Mouse (Mus musculus) MN1 (cell line): ENCODE results near the gene Cd300lf.

Source experiments
- DNase-seq: peaks from one replicate; pipeline ENCODE4 v3.0.0-alpha.2; 2016; ENCODE audit warnings: low spot score

Gene Cd300lf

DNA sequence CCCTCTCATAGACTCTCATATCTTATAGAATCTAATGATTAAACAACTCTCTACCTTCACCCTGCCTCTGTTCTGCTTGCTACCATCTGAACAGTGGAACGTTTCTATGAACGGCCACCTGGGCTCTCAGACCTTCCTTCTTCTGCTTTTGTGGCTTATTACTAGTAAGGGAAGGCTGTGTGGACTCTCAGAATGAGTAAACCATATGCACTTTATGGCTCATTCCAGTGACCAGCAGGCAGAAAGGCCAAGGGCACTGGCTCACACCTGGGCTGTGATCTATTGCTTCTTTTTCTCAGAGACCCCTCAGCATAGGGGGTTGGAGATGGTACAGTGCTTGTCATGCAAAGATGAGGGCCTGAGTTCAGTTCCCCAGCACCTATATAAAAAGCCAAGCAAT, 27.2 kb downstream of the Cd300lf start:
- no peak for DNase-seq

DNA sequence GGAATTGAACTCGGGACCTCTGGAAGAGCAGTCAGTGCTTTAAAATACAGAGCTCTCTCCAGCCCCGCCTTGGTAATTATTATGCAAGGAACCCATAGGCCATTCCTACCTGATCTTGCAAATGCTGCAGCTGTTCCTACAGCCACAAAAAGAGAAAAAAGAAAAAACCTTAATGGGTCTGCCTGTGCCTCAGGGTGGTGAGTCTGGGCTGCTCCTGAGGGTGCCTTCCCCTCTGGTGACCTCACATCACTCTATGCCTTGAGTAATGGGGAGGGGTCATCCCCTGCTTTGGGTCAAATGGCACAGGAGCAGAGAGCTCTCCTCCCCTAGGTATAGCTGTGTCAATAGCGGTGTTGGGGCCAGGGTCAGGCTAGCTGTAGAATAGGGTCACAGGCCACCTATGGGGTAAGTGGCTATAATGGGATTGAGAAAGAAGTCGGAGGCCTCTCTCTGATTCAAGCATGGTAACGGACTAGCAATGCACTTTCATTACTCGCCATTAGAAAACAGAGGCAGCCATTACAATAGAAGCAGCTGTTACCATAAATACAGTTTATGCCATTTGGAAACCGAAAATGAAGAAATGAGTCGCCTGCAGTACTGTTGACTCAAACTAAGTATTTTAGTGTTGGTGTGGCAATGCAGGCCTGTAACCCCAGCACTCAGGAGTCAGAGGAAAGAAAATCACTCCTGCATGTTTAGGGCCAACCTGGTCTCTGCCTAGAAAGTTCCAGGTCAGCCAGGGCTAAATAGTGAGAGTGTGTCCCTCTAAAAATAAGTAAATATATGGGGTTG, 28.8 kb downstream of the Cd300lf start:
- no peak for DNase-seq

DNA sequence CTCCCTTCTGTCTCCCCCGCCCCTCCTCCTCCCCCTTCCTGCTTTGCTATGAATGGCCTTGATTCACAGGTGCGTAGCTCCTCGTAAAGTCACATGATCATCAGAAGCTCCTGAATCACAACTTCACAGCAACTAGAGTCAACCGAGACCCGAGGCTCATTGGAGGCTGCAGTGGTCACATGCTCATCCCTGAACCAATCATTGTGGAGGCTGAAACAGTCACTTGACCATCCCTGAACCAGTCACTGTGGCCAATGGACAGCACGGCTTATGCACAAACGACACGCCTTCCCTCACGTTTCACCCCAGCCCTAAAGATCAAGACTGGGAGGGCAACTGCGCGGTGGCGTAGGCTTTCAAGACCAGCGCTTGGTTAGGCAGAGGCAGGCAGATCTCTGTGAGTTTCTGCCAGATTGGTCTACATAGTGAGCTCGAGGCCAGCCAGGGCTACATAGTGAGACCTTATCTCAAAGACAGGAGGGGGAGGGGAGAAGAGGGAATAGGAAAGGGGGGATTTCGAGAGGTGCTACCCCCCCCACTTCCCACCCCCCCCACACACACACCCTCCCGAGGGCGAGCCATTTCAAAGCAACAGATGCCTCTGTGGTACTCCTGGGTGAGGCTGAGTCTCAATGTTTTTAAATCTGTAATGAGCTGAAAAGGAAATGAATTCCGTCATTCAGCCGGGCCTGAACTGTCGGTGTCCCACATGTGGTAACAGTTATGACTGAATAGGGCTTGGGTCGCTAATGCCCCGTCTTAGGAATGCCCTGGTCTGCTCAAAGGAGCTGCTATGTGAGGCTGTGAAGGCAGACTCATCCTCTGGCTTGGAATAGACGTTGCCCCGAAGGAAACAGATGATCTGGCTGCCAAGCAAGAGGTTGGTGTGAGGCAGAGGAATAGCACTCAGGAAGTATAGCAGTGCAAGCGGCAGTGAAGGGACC, 30.1 kb downstream of the Cd300lf start:
- DNase-seq, result no peak

DNA sequence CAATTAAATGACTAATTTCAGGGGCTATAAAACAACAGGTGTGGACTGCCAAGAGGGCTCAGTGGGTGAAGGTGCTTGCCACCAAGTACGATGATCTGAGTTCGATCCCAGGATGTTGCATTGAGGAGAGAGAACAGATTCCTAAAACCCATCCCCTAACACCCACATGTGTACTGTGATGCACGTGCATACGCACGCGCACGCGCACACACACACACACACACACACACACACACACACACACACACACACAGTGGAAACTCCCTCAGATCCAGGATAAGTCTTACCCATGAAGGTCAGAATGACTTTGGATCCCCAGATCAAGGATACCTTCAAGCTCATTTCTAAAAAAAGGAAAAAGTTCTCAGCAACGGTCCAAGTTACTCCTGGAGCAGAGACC, 31.7 kb downstream of the Cd300lf start:
- DNase-seq, result no peak

DNA sequence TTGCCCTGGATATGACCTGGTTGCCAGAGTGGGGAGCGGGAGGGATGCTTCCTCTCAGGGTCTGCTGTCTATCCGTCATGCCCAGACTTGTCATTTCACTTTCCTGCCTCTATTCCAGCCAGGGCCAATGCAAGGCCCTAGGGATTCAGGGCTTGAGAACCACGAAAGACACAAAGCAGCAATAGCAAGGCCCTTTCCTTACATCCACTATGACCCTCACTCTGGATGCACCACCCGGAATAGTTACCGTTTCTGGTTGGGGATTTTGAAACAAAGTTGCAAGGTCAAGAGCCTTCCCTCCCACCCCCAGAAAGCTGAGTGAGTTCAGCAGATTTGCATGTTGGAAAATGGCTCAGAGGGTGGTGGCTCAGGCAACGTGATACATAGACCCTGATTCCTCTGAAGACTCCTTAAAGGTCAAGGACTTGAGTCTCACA, 32.2 kb downstream of the Cd300lf start:
- DNase-seq, result no peak

DNA sequence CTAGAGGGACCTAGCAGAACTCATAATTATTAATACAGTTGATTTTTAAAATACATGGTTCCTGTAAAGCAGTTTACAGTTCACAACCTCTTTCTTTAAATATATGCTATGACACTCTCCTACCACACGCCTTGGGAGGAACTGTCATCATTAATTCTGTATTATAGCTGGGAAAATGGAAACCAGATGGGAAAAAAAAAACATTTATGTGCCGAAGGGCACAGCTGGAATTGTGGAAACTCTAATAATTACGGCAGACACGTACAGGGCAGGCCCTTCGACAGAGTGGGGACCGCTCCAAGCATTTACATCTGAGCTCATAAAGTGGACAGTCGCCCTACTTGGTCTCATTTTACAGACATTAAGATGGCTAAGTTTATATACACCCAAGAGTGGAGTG, 33.1 kb downstream of the Cd300lf start:
- DNase-seq, result no peak

DNA sequence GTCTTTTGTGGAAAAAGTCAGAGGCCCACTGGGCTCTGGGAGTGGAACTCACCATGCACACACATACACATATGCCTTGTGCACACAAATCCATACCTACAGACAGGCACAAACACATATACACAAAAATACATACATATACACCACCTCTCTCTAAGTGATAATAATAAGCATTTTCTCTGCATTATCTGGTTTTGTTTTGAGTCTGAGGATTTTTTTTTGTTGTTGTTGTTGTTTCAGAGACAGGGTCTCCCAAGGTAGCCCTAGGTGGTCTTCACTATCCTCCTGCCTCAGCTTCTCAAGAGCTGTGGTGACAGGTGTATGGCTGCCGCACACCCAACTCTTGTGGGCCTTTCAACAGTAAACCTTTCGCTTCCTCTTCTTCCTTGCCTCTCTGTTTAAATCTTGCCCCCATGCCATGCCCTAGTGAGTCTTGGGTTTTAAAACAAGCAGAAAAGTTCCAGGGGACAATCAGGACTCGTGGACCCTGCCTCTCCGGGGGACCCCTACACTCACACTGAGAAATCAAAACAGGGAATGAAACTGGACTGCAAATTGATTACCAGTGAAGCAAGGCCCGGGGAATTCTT, 33.7 kb downstream of the Cd300lf start:
- no peak for DNase-seq

DNA sequence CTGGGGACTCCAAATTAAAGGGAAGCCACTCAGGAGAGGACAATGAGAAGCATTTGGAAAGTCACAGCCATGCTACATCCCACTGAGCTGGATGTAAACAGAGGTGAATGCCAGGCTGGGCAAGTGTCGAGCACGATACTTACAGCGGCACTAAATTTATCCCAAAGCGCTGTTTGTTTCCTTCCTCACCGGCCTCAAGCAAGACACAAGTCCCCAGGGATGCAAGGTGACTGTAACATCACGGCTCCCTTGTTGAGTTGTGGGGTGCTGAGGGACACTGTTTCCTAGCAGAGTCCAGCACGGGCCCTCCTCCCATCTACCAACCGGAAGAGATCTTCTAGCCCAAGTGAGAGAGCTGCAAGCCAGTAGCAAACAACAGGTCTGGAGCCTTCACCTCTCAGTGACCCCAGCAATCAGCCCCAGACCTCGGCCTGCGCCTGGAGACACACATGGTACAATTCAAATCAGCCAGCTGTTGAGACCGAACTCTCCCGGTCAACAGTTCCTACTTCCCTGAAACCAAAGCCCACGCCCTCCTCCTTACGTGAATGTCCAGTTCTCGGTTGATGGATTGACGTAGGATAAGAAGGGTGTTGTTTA, 34.5 kb downstream of the Cd300lf start:
- DNase-seq, result no peak

DNA sequence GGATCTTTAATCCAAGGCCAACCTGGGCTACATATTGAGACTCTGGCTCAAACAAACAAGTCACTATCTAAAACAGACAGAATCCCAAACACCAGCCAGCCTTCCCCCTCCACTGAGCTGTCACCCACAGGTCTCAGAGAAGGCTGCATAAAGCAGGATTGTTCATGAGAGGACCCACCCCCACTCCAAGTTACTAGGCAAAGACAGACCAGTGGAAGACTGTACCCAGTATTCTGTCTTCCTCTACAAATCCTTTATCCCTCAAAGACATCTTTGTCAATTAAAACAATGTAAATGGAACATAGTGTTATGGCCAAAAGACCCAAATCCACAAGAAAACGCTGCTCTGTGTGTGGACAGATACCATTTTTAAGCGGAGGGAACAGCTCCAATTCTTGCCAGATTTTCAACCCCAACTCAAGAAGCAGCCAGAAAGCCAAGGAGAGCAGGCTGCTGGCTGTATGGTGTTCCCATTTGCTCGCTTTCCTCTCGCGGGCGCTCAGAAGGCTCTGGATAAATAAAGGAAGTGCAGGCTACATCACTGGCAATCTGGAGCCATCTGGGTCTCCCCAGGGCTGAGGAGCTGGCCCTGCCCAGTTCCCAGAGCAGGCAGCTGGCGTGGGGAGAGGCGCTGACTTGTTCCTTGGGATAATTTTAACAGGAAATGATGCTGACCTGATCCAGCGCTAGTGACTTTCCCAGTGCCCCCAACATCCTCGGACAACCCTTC, 35.4 kb downstream of the Cd300lf start:
- DNase-seq, result peak; percentile 47

DNA sequence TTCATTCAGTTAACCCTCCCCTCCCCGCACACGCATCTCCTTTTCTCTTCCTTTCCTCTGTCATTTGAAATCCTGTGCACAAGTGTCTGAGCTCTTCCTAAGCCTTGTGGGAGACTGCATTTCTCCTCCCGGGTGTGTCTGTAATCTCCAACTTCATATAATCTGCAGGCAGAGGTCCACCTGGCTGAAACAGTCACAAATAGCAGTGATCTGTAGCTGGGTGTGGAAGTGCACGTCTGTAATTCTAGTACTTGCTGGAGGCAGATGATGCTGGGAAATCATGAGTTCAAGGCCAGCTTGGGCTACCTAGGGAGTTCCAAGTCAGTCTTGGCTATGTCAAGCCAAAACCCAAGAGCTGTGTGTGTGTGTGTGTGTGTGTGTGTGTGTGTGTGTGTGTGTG, 41.7 kb downstream of the Cd300lf start:
- no peak for DNase-seq

DNA sequence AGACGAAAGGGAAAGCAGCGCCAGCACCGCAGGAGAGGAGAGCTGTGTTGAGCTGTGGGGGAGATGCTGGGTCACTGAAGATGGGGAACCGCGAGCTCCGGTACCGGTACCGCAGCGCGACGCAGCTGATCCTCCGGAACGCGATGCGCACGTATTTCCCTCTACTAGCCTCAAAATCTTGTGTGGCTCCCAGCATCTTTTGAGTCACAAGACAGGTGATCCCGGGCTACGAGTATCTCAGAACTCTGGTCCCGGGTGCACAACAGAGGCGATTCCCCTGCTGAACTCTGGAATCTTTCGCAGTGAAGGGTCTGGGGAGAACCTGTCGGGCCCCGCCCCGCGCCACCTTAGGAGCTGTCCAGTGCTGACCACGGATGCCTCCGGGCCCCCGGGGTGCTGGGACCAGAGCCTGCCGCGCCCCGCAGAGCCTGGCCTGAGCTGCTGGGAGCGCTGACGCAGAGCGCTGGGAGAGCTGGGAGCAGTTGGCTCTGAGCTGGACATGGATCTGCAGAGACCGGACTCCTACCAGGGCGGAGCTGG, 42.4 kb downstream of the Cd300lf start, which contains the start of gene Rab37:
Rab37 (plus strand) TSS at position 70 of the 540 bp plus-strand sequence.
- no peak for DNase-seq

DNA sequence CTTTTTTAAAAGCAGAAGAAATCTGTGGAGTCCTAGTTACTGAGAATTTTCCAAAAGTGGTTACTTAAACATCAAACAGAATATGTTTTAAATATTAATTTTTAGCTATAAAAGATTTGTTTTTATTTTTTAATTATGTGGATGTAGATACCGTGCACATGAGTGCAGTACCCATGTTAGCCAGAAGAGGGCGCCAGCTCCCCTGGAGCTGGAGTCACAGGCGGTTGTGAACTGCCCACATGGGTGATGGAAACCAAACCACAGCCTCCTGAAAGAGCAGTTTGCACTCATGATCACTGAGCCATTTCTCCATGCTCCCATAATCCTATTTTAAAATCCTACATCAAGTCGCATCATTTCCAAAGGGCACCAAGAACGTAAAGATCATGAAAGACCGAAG, 43.9 kb downstream of the Cd300lf start:
- DNase-seq, result no peak

DNA sequence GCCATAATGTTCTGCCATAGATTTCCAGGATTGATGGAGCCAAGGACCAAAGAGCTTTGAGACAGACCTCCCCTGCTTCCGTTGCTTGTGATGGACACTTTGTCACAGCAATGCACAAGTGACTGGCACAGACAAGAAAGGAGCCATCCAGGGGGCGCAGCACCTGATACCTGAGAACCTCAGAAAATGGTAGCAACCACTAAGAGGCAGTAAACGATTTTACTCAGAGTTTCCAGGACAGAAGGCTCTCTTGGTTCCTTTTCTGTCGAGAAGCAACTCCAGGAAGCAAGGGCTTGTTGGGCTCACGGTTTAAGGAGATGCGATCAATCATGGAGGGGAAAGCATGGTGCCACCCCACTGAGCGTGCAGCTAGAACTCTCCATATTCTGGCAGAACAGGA, 47.6 kb downstream of the Cd300lf start:
- no peak for DNase-seq

DNA sequence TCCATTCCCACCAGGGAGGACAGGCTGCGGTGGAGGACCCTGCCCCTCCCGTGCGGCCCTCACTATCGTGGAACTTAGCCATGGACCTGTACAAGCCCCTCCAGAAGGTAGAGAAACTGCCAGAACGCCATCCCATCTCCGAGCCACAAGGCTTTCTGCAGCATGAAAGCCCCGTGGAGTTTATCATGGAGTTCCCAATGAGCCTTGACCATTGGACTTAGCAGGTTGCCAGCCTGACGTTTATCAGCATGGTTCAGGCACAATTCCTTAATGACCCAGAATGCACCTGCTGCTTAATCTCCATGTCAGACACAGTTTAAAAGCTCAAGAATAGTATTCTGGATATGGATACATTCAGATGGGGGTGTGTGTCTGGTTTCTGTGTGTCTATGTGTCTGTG, 48.7 kb downstream of the Cd300lf start:
- no peak for DNase-seq

DNA sequence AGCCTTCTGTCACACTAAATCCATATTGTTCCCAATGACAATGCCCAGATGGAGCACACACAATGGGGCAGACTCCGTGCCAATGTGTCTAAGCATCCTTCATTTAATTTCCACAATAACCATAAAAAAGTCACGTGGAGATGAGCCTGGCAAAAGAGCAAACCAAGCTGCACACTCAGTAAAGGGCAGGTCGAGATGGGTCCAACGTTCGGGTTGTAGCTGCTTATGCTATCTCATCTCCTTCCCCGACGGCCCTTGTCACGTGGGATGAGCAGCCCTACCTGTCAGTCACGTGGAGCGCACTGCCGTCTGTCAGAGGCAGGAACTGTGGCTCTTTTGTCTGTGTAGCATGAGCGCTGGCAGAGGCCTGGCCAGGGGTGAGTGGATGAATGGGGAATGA, 49.2 kb downstream of the Cd300lf start:
- no peak for DNase-seq

DNA sequence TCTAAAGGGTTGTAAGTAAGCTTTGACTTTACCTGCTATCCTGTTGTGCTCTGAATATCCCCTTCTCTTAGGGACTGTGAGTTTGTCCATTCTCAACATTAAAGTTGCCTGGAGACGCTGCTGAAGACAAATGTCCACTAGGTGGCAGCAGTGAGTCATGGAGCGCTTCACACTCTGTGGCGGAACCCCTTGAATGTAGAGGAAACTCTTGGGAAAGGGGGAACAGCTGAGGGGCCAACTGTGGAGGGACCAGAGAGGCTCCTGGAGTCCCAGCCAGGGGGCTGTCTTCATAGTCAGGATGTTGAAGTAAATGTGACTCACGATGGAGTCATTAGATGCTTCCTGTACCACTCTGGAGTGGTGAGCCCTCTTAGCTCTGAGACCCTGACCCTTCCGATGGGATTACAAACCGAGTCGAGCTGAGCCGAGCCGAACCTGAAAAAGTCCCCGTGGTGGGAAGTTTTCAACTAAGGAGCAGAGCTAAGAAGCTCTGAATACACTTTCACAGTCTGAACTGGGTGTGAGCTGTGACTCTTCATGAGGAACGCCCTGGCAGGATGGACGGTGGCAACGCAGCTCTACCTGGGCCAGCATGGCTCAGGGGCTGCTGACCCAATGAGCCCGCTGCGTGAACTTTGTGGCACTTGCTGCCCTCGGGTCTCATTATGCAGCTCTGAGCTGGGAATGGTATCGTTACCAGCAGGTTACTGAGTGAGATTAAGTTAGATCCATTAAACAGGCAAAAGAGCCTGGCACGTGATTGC, 50.2 kb downstream of the Cd300lf start:
- peak; percentile 80 for DNase-seq

DNA sequence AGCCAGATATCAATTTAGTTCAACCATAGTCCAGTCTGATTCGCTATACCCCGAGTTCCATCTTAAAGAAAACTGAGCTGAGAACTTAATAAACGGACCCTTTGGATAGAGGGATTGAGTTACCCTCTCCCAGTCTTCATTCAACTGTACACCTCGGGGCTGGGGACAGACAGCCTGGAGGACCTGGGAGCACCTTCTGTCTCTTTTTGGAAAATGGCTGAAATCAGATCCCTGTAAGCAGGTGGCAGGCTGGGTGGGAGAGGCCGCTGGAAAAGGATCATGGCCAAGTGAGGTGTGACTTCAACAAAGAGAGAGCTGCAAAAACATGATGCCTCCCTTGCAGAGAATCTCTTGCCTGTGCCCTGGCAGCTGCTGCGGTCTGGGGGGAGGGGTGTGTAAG, 51.6 kb downstream of the Cd300lf start:
- DNase-seq, result no peak

DNA sequence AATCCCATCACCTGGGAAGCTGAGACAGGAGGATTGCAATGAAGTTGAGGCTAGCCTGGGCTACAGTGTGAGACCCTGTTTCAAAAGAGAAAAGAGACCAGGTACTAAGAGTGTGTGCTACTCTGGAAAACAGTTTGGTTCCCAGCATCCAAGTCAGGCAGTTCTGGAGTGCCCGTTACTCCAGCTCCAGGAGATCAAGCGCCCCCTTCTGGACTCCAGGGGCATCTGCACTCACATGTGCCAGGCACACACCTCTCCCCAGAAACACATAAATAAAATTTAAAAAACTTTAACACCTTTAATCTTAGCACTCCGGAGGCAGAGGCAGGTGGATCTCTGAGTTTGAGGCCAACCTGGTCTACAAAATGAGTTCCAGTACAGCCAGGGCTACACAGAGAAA, 52.4 kb downstream of the Cd300lf start:
- no peak for DNase-seq

DNA sequence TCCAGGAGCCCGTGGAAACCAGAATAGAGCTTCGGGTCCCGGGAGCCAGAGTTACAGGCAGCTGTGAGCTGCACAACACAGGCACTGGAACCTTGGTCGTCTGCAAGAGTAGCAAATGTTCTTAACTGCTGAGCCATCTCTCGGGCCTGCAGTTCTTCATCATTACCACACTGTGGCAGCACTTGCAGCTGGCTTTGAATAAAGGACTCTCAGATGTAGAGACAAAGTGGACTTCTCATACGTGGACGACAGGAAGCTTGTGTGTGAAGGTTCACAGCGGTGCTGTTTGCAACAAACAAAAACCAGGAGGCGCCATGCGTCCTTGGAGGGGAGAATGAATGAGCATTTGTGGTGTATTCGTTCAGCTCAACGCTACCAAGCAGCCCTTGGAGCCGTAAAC, 52.9 kb downstream of the Cd300lf start:
- DNase-seq, result peak; percentile 23

DNA sequence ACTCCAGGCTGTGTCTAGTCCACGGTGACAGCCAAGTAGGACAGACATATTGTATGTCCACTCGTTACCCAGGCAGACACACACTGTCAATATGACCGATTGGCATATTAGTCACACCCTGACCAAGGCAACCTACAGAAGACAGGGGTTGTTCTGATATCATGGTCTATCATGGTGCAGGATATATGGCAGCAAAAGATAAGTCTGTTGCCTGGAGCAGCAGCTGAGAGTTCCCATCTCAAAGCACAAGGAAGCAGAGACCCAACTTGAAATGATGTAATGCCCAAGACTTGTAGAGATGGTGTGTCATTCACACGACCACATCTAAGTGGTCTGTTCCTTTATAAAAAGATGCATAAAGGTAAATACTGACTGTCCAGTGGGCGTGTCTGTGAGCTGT, 55.1 kb downstream of the Cd300lf start:
- DNase-seq, result no peak

DNA sequence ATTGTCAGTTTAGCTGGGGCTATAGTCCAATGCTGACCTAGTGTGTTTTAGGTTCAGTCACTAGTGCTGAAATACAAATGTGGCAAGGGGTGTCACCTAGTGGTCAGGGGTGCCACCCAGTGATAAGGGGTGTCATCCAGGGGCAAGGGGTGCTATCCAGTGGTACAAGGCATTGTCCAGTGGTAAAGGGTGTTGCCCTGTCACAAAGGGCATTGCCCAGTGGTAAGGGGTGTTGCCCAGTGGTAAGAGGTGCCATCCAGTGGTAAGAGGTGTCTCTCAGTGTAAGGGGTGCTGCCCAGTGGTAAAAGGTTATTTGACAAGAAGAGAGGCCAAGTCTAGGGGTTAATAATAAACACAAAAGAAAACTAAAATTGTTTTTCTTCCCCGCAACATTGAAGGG, 56.4 kb downstream of the Cd300lf start:
- DNase-seq, result no peak
